Mouse (Mus musculus) heart, postnatal 0 days (tissue): ENCODE results near the gene Zfp978. TPM values are rescaled to one million over a fixed set of nuclear protein-coding genes. Genes with fewer than 3 reads are reported as not detected.
"Not testable (repeated sequence)": the region's sequence is repeated elsewhere in the genome, so short reads cannot be mapped to it uniquely, and the experiment has no call there.

Experiments used
- ATAC-seq: fragments of 200-750 bp; cut with Nextera tagmentation; 2 replicates; pipeline ENCODE4 v1.8.0; 2017; ENCODE audit warnings: low read depth, moderate number of reproducible peaks, moderate library complexity; ENCODE audit not compliant: insufficient read depth
- DNase-seq: peaks from one replicate; pipeline ENCODE4 v3.0.0-alpha.2; 2016; ENCODE audit warnings: low spot score
- H3K27ac ChIP-seq: fragments of 300-500 bp; sonication (generic); 2 replicates; pipeline ENCODE4 v1.5.1; 2014; ENCODE audit warnings: low read depth, mild to moderate bottlenecking
- H3K27me3 ChIP-seq: fragments of 300-500 bp; sonication (generic); 2 replicates; pipeline ENCODE4 v1.6.1; 2014; ENCODE audit warnings: low read length, mixed read lengths; ENCODE audit not compliant: control insufficient read depth, insufficient read depth
- H3K36me3 ChIP-seq: fragments of 300-500 bp; sonication (generic); replicated peaks from 2 replicates; pipeline ENCODE4 v1.6.1; 2014; ENCODE audit warnings: low read length, mixed read lengths; ENCODE audit not compliant: control insufficient read depth, insufficient read depth
- H3K4me1 ChIP-seq: fragments of 300-500 bp; sonication (generic); 2 replicates; pipeline ENCODE4 v1.6.1; 2014; ENCODE audit warnings: antibody characterized with exemption; ENCODE audit not compliant: control insufficient read depth, insufficient read depth
- H3K4me2 ChIP-seq: fragments of 300-500 bp; sonication (generic); 2 replicates; pipeline ENCODE4 v1.6.1; 2014; ENCODE audit warnings: low read depth, mild to moderate bottlenecking, low read length, moderate library complexity
- H3K4me3 ChIP-seq: fragments of 300-500 bp; sonication (generic); 2 replicates; pipeline ENCODE4 v1.5.1; 2014; ENCODE audit warnings: low read depth, low read length
- H3K9ac ChIP-seq: fragments of 300-500 bp; sonication (generic); replicated peaks from 2 replicates; pipeline ENCODE4 v1.6.1; 2014; ENCODE audit warnings: low read depth, low read length, mixed read lengths
- H3K9me3 ChIP-seq: fragments of 300-500 bp; sonication (generic); replicated peaks from 2 replicates; pipeline ENCODE4 v1.6.1; 2016; ENCODE audit warnings: low read length; ENCODE audit not compliant: control insufficient read depth
- CTCF ChIP-seq: IDR thresholded peaks from 2 replicates; pipeline ENCODE4 v1.5.1; 2016; ENCODE audit warnings: antibody characterized with exemption, control low read depth, low read depth
- EP300 ChIP-seq: IDR thresholded peaks from 2 replicates; pipeline ENCODE4 v1.6.1; 2016; ENCODE audit warnings: antibody characterized with exemption, low read depth
- WGBS: fragments of 180-500 bp; shearing (Covaris S2); extraction: QIAGEN DNeasy Blood & Tissue Kit; methylation state at CpG from one replicate; pipeline ENCODE4 v1.1.7; 2014; 5-methylcytosine and 5-hydroxymethylcytosine counted together
- polyA plus RNA-seq: library from polyadenylated mRNA; unstranded; fragments of >200 nt; fragmentation: Nextera tagmentation; extraction: Ambion mirVana; gene quantifications from 2 replicates; pipeline ENCODE4 v1.2.1, GENCODE M21; 2015
- total RNA-seq: library from RNA; depleted of rRNA; stranded (reverse); fragments of >200 nt; gene quantifications from 2 replicates; pipeline ENCODE4 v1.2.3, GENCODE M21; 2014; ENCODE audit warnings: low replicate concordance

Gene Zfp978
- total and polyA plus RNA-seq, 2 experiments from 2014 or later: 0.20 TPM; not detected in 1

- Histone ChIP-seq H3K4me2 (no peak overlapping the region), H3K9ac (no peak overlapping the region), H3K4me1 (no peaks in the 10 kb centered on the region), H3K36me3 (no peaks in the 10 kb centered on the region), H3K27ac (no peak overlapping the region), H3K4me3 (no peak overlapping the region), H3K9me3 (peaks cover 68% of the 10 kb centered on the region), H3K27me3 (no peaks in the 10 kb centered on the region)
- TF ChIP-seq CTCF (no peak), EP300 (no peak)
- 54% methylated on average over 5 of the region's 5 CpGs for WGBS
- DNase-seq (no peak), ATAC-seq (0 out of 2 replicates have a peak, but pooled peaks have one; percentile 42)
Observed at GRCm38 (mm10) chr4:147338032-147338610, 23.0 kb upstream of the Zfp978 start.

- DNase-seq, H3K27ac ChIP-seq, H3K4me3 ChIP-seq, H3K4me1 ChIP-seq, H3K4me2 ChIP-seq, H3K27me3 ChIP-seq, H3K9ac ChIP-seq, ATAC-seq, H3K36me3 ChIP-seq: not testable (repeated sequence)
- peaks cover 68% of the 10 kb centered on the region for H3K9me3 ChIP-seq
- WGBS: 71% methylated on average over 3 of the region's 3 CpGs
Observed at GRCm38 (mm10) chr4:147338706-147339105, 22.4 kb upstream of the Zfp978 start.

DNA sequence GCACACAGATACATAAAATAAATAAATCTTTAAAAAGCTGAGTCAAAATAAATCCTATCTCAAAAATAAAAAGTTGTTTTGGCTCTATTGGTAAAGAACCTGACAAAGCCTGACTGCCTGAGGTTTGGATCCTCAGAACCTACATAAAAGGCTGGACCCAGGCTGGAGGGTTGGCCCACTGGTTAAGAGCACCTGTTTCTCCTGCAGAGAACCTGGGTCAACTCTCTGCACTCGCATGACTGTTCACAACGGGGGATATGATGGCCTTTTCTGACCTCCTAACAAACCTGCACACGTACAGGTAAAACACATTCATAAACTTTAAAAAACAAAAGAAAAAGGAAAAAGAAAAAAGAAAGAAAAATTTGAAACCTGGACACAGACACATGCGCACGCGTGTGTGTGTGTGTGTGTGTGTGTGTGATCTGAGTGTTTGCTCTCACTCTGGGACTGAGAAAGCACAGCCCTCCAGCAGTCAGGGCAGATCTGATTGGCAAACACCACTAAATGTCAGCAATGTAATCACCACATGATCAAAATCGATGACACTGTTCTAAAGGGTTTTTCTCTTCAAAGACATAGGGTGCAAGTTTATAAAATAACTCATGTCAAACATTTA lies 21.4 kb upstream of the Zfp978 start:
- not testable (repeated sequence) for ATAC-seq, H3K9ac ChIP-seq, H3K27me3 ChIP-seq, H3K4me3 ChIP-seq, H3K36me3 ChIP-seq, H3K27ac ChIP-seq, H3K4me2 ChIP-seq, DNase-seq, H3K4me1 ChIP-seq
- 62% methylated on average over 7 of the region's 7 CpGs for WGBS
- H3K9me3 ChIP-seq: peaks cover 65% of the 10 kb centered on the region

DNA sequence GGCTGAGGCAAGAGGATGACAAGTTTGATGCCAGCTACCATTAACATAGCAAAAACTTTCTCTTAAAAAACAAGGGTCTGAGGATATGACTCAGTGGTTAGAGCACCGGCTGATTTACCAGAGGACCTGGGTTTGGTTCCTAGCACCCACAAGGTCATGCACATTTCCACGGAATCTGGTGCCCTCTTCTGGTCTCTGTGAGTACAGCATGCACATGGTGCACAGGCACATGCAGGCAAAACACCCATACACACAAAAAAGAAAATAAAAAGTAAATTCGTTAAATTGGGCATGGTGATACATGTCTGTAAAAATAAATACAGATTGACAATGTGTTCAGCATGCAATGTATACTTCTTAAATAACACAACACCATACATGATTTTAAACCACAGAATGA lies 20.9 kb upstream of the Zfp978 start:
- not testable (repeated sequence) for H3K36me3 ChIP-seq, H3K4me3 ChIP-seq, H3K9ac ChIP-seq, ATAC-seq, DNase-seq, H3K27ac ChIP-seq, H3K4me1 ChIP-seq, H3K27me3 ChIP-seq, H3K4me2 ChIP-seq
- peaks cover 61% of the 10 kb centered on the region for H3K9me3 ChIP-seq
- WGBS: 51% methylated on average over 3 of the region's 3 CpGs

GRCm38 (mm10) chr4:147340876-147341275 lies 20.2 kb upstream of the Zfp978 start:
- H3K27ac ChIP-seq, H3K4me1 ChIP-seq, H3K27me3 ChIP-seq, H3K9ac ChIP-seq, H3K4me3 ChIP-seq, H3K4me2 ChIP-seq, ATAC-seq, DNase-seq, H3K36me3 ChIP-seq: not testable (repeated sequence)
- H3K9me3 ChIP-seq: peaks cover 55% of the 10 kb centered on the region
- 72% methylated on average over 3 of the region's 3 CpGs for WGBS

DNA sequence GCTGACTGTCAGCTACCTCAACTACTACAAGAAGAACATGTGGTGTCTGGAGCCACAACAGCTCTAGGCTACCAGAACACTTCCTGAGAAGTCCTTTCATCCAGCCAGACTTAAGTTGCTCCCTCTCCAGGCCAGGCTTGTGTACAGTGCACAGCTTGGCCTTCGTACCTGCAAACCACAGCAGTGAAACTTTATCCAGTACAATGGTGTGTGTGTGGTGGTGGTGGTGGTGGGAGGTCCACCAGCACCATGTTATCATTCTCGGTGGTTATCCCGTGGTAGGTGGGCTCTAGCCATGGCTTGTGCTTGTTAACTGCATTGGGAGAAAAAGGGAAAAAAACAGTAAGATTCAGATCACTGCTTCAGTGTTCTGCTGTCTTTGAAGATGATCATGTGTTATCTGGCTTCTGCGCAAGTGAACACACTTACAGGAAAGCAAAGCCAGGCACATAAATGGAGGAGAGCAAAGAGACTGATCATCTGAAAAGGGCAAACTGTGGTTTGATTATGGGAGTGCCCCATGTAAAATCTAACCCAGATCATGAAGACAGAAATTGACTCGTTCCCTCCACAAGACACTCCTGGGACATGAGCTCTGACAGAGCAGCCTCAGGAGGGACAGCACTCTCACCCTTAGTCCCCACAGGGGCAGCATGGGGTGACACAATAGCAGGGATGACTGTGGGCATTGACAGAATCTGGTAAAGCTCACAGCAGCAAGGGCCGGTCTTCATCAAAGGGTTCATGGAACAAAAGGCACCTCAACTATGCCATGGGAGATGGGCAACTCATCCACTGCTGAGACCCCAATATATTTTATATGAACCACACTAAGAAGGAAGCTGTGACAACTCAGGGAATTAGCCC lies 17.8 kb upstream of the Zfp978 start:
- not testable (repeated sequence) for H3K4me2 ChIP-seq, DNase-seq

GRCm38 (mm10) chr4:147345061-147345554 lies 16.0 kb upstream of the Zfp978 start:
- H3K4me3 ChIP-seq, H3K4me2 ChIP-seq, H3K27ac ChIP-seq, H3K4me1 ChIP-seq, H3K27me3 ChIP-seq, ATAC-seq, DNase-seq, H3K9ac ChIP-seq, H3K36me3 ChIP-seq: not testable (repeated sequence)
- H3K9me3 ChIP-seq: peaks cover 43% of the 10 kb centered on the region
- WGBS: 76% methylated on average over 2 of the region's 2 CpGs

More for the DNA sequence above, 17.8 kb upstream of the Zfp978 start:
- H3K27me3 ChIP-seq, H3K4me1 ChIP-seq, H3K9ac ChIP-seq, H3K4me3 ChIP-seq, H3K36me3 ChIP-seq, H3K27ac ChIP-seq: not testable (repeated sequence)
- WGBS: 66% methylated on average over 6 of the region's 6 CpGs
- peaks cover 44% of the 10 kb centered on the region for H3K9me3 ChIP-seq
- peak; percentile 63 for ATAC-seq

DNA sequence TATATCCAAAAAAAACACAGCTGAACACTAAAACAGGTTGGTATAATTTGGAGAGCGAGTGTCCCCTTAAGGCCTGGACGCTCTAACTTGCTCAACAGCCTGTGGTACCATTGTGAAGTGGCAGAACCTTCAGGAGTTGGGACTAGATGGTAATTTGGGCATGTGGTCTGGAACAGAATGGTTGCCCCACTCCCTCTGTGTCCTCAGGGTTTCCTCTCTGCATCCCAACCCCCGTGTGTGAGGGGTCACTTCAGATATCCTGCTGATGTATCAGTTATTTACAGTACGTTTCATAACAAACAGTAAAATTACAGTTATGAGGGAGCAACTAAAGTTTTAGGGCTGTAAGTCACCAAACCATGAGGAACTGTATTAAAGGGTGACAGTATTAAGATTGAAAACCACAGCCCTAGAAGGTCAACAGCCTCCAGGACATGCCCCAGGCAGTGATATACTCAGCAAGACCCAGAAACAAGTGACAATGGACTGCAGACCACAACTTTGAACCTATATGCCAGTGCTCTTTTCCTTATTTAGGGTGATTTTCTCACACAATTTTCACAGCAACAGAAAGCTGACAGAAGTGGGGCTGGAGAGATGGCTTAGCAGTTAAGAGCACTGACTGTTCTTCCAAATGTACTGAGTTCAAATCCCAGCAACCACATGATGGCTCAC lies 14.6 kb upstream of the Zfp978 start:
- H3K27ac ChIP-seq, H3K27me3 ChIP-seq, H3K4me2 ChIP-seq, H3K4me1 ChIP-seq, H3K4me3 ChIP-seq, H3K9ac ChIP-seq, ATAC-seq, DNase-seq, H3K36me3 ChIP-seq: not testable (repeated sequence)
- peaks cover 50% of the 10 kb centered on the region for H3K9me3 ChIP-seq
- WGBS: 52% methylated on average over 4 of the region's 4 CpGs
